Mouse (Mus musculus): ENCODE results near the gene Esrra. TPM values are rescaled to one million over a fixed set of nuclear protein-coding genes. Genes with fewer than 3 reads are reported as not detected.

Gene Esrra
- 6.9 and 13.6 TPM in 2 replicates for polyA plus RNA-seq (2014; fragmentation: Nextera tagmentation; extraction: Ambion mirVana)

GRCm38 (mm10) chr19:6921647-6922567, at the start of gene Esrra:
TSS of gene Esrra (minus strand) at chr19:6921813.
- ATAC-seq (ENCODE audit: low FRiP score, low TSS enrichment): peak; percentile 95
- no peaks in the 10 kb centered on the region for H3K36me3 ChIP-seq (ENCODE audit: control insufficient read depth, insufficient read depth, low read length)
- no peaks in the 10 kb centered on the region for H3K9me3 ChIP-seq (ENCODE audit: control insufficient read depth, low read length)
- WGBS: 2% methylated on average over 55 of the region's 66 CpGs
- H3K27me3 ChIP-seq (ENCODE audit: control insufficient read depth, insufficient read depth, low read length): peaks cover 45% of the 10 kb centered on the region
- H3K4me2 ChIP-seq (ENCODE audit: low read length): peak within 1 kb of the TSS; percentile 84
- DNase-seq: peak; percentile 100
- H3K4me1 ChIP-seq (ENCODE audit: control insufficient read depth, insufficient read depth, low read length): peaks cover 18% of the 10 kb centered on the region
- peak within 1 kb of the TSS; percentile 94 for H3K9ac ChIP-seq (replicated peaks; ENCODE audit: low read length)
- peak within 1 kb of the TSS; percentile 66 for H3K4me3 ChIP-seq (replicated peaks; ENCODE audit: low read depth, low read length)
- H3K27ac ChIP-seq (replicated peaks; ENCODE audit: low read depth, low read length): peak within 1 kb of the TSS; percentile 91

- no peak overlapping the region; the same call in 1 of the 2 replicates for H3K9ac ChIP-seq (replicated peaks; ENCODE audit: low read length)
- no peak for ATAC-seq (ENCODE audit: low FRiP score, low TSS enrichment)
- H3K27me3 ChIP-seq (ENCODE audit: control insufficient read depth, insufficient read depth, low read length): peaks cover 20% of the 10 kb centered on the region
- H3K27ac ChIP-seq (replicated peaks; ENCODE audit: low read depth, low read length): no peak overlapping the region
- 15% methylated on average over 11 of the region's 11 CpGs for WGBS
- no peak overlapping the region for H3K4me3 ChIP-seq (replicated peaks; ENCODE audit: low read depth, low read length)
- peaks cover 12% of the 10 kb centered on the region for H3K4me1 ChIP-seq (ENCODE audit: control insufficient read depth, insufficient read depth, low read length)
- no peak for DNase-seq
- peak overlapping the region; percentile 46 for H3K4me2 ChIP-seq (ENCODE audit: low read length)
- no peaks in the 10 kb centered on the region for H3K36me3 ChIP-seq (ENCODE audit: control insufficient read depth, insufficient read depth, low read length)
- H3K9me3 ChIP-seq (ENCODE audit: control insufficient read depth, low read length): no peaks in the 10 kb centered on the region
These were observed 49.0 kb upstream of the Esrra start for GRCm38 (mm10) chr19:6970460-6971085.

GRCm38 (mm10) chr19:6969665-6970381, 48.2 kb upstream of the Esrra start:
- no peaks in the 10 kb centered on the region for H3K36me3 ChIP-seq (ENCODE audit: control insufficient read depth, insufficient read depth, low read length)
- no peak overlapping the region for H3K27ac ChIP-seq (replicated peaks; ENCODE audit: low read depth, low read length)
- H3K4me3 ChIP-seq (replicated peaks; ENCODE audit: low read depth, low read length): peak overlapping the region; percentile 28
- H3K9me3 ChIP-seq (ENCODE audit: control insufficient read depth, low read length): no peaks in the 10 kb centered on the region
- H3K27me3 ChIP-seq (ENCODE audit: control insufficient read depth, insufficient read depth, low read length): peaks cover 20% of the 10 kb centered on the region
- H3K9ac ChIP-seq (replicated peaks; ENCODE audit: low read length): no peak overlapping the region; the same call in 1 of the 2 replicates
- H3K4me1 ChIP-seq (ENCODE audit: control insufficient read depth, insufficient read depth, low read length): peaks cover 12% of the 10 kb centered on the region
- ATAC-seq (ENCODE audit: low FRiP score, low TSS enrichment): no peak
- peak; percentile 53 for DNase-seq
- H3K4me2 ChIP-seq (ENCODE audit: low read length): peak overlapping the region; percentile 46
- WGBS: 1% methylated on average over 55 of the region's 55 CpGs

- under 1% methylated on average over 20 of the region's 20 CpGs for WGBS
- Histone ChIP-seq H3K36me3 (ENCODE audit: control insufficient read depth, insufficient read depth, low read length) (no peaks in the 10 kb centered on the region), H3K9me3 (ENCODE audit: control insufficient read depth, low read length) (no peaks in the 10 kb centered on the region), H3K27ac (replicated peaks; ENCODE audit: low read depth, low read length) (no peak overlapping the region), H3K4me3 (replicated peaks; ENCODE audit: low read depth, low read length) (peak overlapping the region; percentile 28), H3K4me2 (ENCODE audit: low read length) (peak overlapping the region; percentile 46), H3K4me1 (ENCODE audit: control insufficient read depth, insufficient read depth, low read length) (peaks cover 12% of the 10 kb centered on the region), H3K9ac (replicated peaks; ENCODE audit: low read length) (no peak overlapping the region; the same call in 1 of the 2 replicates), H3K27me3 (ENCODE audit: control insufficient read depth, insufficient read depth, low read length) (peaks cover 20% of the 10 kb centered on the region)
- ATAC-seq (ENCODE audit: low FRiP score, low TSS enrichment) (no peak), DNase-seq (no peak)
These were observed 47.7 kb upstream of the Esrra start for GRCm38 (mm10) chr19:6969291-6969664.

GRCm38 (mm10) chr19:6968491-6969271, 47.1 kb upstream of the Esrra start:
- DNase-seq: no peak
- Histone ChIP-seq H3K9ac (replicated peaks; ENCODE audit: low read length) (no peak overlapping the region), H3K9me3 (ENCODE audit: control insufficient read depth, low read length) (no peaks in the 10 kb centered on the region), H3K27ac (replicated peaks; ENCODE audit: low read depth, low read length) (no peak overlapping the region), H3K4me3 (replicated peaks; ENCODE audit: low read depth, low read length) (peak overlapping the region; percentile 28), H3K36me3 (ENCODE audit: control insufficient read depth, insufficient read depth, low read length) (no peaks in the 10 kb centered on the region), H3K4me1 (ENCODE audit: control insufficient read depth, insufficient read depth, low read length) (peaks cover 12% of the 10 kb centered on the region), H3K27me3 (ENCODE audit: control insufficient read depth, insufficient read depth, low read length) (peaks cover 20% of the 10 kb centered on the region), H3K4me2 (ENCODE audit: low read length) (peak overlapping the region; percentile 46)
- 15% methylated on average over 15 of the region's 15 CpGs for WGBS
- ATAC-seq (ENCODE audit: low FRiP score, low TSS enrichment): no peak

GRCm38 (mm10) chr19:6956461-6956860, 34.8 kb upstream of the Esrra start:
- DNase-seq (no peak), ATAC-seq (ENCODE audit: low FRiP score, low TSS enrichment) (no peak)
- Histone ChIP-seq H3K27me3 (ENCODE audit: control insufficient read depth, insufficient read depth, low read length) (no peaks in the 10 kb centered on the region), H3K9me3 (ENCODE audit: control insufficient read depth, low read length) (no peaks in the 10 kb centered on the region), H3K4me3 (replicated peaks; ENCODE audit: low read depth, low read length) (no peak overlapping the region), H3K4me1 (ENCODE audit: control insufficient read depth, insufficient read depth, low read length) (peaks cover 13% of the 10 kb centered on the region), H3K36me3 (ENCODE audit: control insufficient read depth, insufficient read depth, low read length) (0 out of 2 replicates have a peak, but pooled peaks cover 4% of the 10 kb centered on the region), H3K27ac (replicated peaks; ENCODE audit: low read depth, low read length) (no peak overlapping the region), H3K9ac (replicated peaks; ENCODE audit: low read length) (no peak overlapping the region), H3K4me2 (ENCODE audit: low read length) (no peak overlapping the region)
- WGBS: 79% methylated on average over 10 of the region's 10 CpGs

GRCm38 (mm10) chr19:6955424-6955823, 33.8 kb upstream of the Esrra start:
- no peak overlapping the region for H3K9ac ChIP-seq (replicated peaks; ENCODE audit: low read length)
- 0 out of 2 replicates have a peak, but pooled peaks cover 4% of the 10 kb centered on the region for H3K36me3 ChIP-seq (ENCODE audit: control insufficient read depth, insufficient read depth, low read length)
- ATAC-seq (ENCODE audit: low FRiP score, low TSS enrichment): no peak
- H3K9me3 ChIP-seq (ENCODE audit: control insufficient read depth, low read length): no peaks in the 10 kb centered on the region
- 88% methylated on average over 7 of the region's 7 CpGs for WGBS
- no peak overlapping the region for H3K4me2 ChIP-seq (ENCODE audit: low read length)
- no peak overlapping the region for H3K4me3 ChIP-seq (replicated peaks; ENCODE audit: low read depth, low read length)
- H3K4me1 ChIP-seq (ENCODE audit: control insufficient read depth, insufficient read depth, low read length): peaks cover 13% of the 10 kb centered on the region
- H3K27me3 ChIP-seq (ENCODE audit: control insufficient read depth, insufficient read depth, low read length): no peaks in the 10 kb centered on the region
- DNase-seq: no peak
- no peak overlapping the region for H3K27ac ChIP-seq (replicated peaks; ENCODE audit: low read depth, low read length)

- ATAC-seq (ENCODE audit: low FRiP score, low TSS enrichment) (no peak), DNase-seq (no peak)
- no peak overlapping the region for H3K4me2 ChIP-seq (ENCODE audit: low read length)
- peaks cover 20% of the 10 kb centered on the region for H3K4me1 ChIP-seq (ENCODE audit: control insufficient read depth, insufficient read depth, low read length)
- no peaks in the 10 kb centered on the region for H3K27me3 ChIP-seq (ENCODE audit: control insufficient read depth, insufficient read depth, low read length)
- no peak overlapping the region for H3K4me3 ChIP-seq (replicated peaks; ENCODE audit: low read depth, low read length)
- 0 out of 2 replicates have a peak, but pooled peaks cover 4% of the 10 kb centered on the region for H3K36me3 ChIP-seq (ENCODE audit: control insufficient read depth, insufficient read depth, low read length)
- 60% methylated on average over 9 of the region's 9 CpGs for WGBS
- H3K9ac ChIP-seq (replicated peaks; ENCODE audit: low read length): no peak overlapping the region
- no peak overlapping the region for H3K27ac ChIP-seq (replicated peaks; ENCODE audit: low read depth, low read length)
- H3K9me3 ChIP-seq (ENCODE audit: control insufficient read depth, low read length): no peaks in the 10 kb centered on the region
These were observed 32.4 kb upstream of the Esrra start for GRCm38 (mm10) chr19:6954046-6954445.

All from midbrain, embryonic 14.5 days (tissue).